Mouse (Mus musculus) stomach, embryonic 16.5 days (tissue): ENCODE results near the gene Rnf5. TPM values are rescaled to one million over a fixed set of nuclear protein-coding genes. Genes with fewer than 3 reads are reported as not detected.

Experiments used
- ATAC-seq: fragments of 200-750 bp; cut with Nextera tagmentation; 2 replicates; pipeline ENCODE4 v1.8.0; 2017; ENCODE audit warnings: moderate number of reproducible peaks, moderate TSS enrichment; ENCODE audit not compliant: insufficient read depth, low FRiP score
- H3K27ac ChIP-seq: fragments of 300-500 bp; sonication (generic); 2 replicates; pipeline ENCODE4 v1.5.1; 2014; ENCODE audit warnings: low read length
- H3K27me3 ChIP-seq: fragments of 300-500 bp; sonication (generic); 2 replicates; pipeline ENCODE4 v1.6.1; 2014; ENCODE audit warnings: low read length, control low read depth, mixed read lengths; ENCODE audit not compliant: control insufficient read depth, insufficient read depth
- H3K36me3 ChIP-seq: fragments of 300-500 bp; sonication (generic); 2 replicates; pipeline ENCODE4 v1.6.1; 2014; ENCODE audit warnings: low read length; ENCODE audit not compliant: control insufficient read depth, insufficient read depth
- H3K4me1 ChIP-seq: fragments of 300-500 bp; sonication (generic); 2 replicates; pipeline ENCODE4 v1.6.1; 2014; ENCODE audit warnings: low read length, control low read depth, mixed read lengths; ENCODE audit not compliant: control insufficient read depth, insufficient read depth
- H3K4me2 ChIP-seq: fragments of 300-500 bp; sonication (generic); 2 replicates; pipeline ENCODE4 v1.6.1; 2014; ENCODE audit warnings: low read depth, low read length, mixed read lengths
- H3K4me3 ChIP-seq: fragments of 300-500 bp; sonication (generic); replicated peaks from 2 replicates; pipeline ENCODE4 v1.5.1; 2014; ENCODE audit warnings: mild to moderate bottlenecking, low read length
- H3K9ac ChIP-seq: fragments of 300-500 bp; sonication (generic); 2 replicates; pipeline ENCODE4 v1.6.1; 2014; ENCODE audit warnings: low read length
- H3K9me3 ChIP-seq: fragments of 300-500 bp; sonication (generic); replicated peaks from 2 replicates; pipeline ENCODE4 v1.6.1; 2016; ENCODE audit warnings: low read length, control low read depth; ENCODE audit not compliant: control insufficient read depth
- WGBS: fragments of 180-500 bp; shearing (Covaris S2); extraction: QIAGEN DNeasy Blood & Tissue Kit; methylation state at CpG from one replicate; pipeline ENCODE4 v1.1.7; 2014; 5-methylcytosine and 5-hydroxymethylcytosine counted together
- polyA plus RNA-seq: library from polyadenylated mRNA; unstranded; fragments of >200 nt; fragmentation: Nextera tagmentation; extraction: Ambion mirVana; gene quantifications from 2 replicates; pipeline ENCODE4 v1.2.1, GENCODE M21; 2015

Rnf5 gene
- polyA plus RNA-seq, 1 experiment from 2014 or later = 141 TPM

DNA sequence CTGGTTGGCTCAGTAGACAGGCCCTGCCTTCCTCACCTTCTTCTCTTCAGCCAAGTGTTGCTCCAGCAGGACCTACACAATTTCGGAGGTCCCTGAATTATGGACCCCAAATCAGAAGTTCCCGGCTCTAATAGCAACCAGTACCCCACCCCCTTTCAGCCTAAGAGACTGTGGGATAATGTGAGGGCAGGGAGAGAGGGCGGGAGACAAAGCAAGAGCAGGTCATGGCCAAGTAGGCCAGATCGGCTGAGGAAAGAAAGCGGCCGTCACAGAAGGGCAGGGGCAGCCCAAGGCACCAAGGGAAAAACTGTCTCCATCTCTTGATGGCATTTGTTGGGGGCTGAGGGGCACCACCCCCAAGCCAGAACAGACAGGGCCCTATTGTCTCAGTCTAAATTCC lies 12.4 kb upstream of the Rnf5 start, which contains the start of gene Egfl8:
Egfl8 (minus strand) TSS at position 101 of the 400 bp plus-strand sequence.
- Histone ChIP-seq H3K4me2 (no peak within 1 kb of the TSS), H3K4me3 (no peak within 1 kb of the TSS), H3K9me3 (no peaks in the 10 kb centered on the region), H3K4me1 (no peaks in the 10 kb centered on the region), H3K27me3 (no peaks in the 10 kb centered on the region), H3K9ac (0 out of 2 replicates have a peak within 1 kb of the TSS, but pooled peaks have one; percentile 35), H3K36me3 (peaks cover 20% of the 10 kb centered on the region), H3K27ac (no peak within 1 kb of the TSS; the same call in 1 of the 2 replicates)
- 75% methylated on average over 6 of the region's 6 CpGs for WGBS
- no peak for ATAC-seq

GRCm38 (mm10) chr17:34613830-34614229 lies 10.3 kb upstream of the Rnf5 start:
- no peak overlapping the region for H3K4me2 ChIP-seq
- H3K27me3 ChIP-seq = no peaks in the 10 kb centered on the region
- no peaks in the 10 kb centered on the region for H3K9me3 ChIP-seq
- no peak for ATAC-seq
- no peak overlapping the region for H3K27ac ChIP-seq
- no peak overlapping the region for H3K4me3 ChIP-seq
- no peak overlapping the region for H3K9ac ChIP-seq
- H3K36me3 ChIP-seq = peaks cover 11% of the 10 kb centered on the region; the same call in 1 of the 2 replicates
- 94% methylated on average over 10 of the region's 10 CpGs for WGBS
- no peaks in the 10 kb centered on the region for H3K4me1 ChIP-seq

- H3K4me3 ChIP-seq = no peak overlapping the region
- WGBS = 84% methylated on average over 11 of the region's 11 CpGs
Observed at GRCm38 (mm10) chr17:34613054-34613645, 9.7 kb upstream of the Rnf5 start.

DNA sequence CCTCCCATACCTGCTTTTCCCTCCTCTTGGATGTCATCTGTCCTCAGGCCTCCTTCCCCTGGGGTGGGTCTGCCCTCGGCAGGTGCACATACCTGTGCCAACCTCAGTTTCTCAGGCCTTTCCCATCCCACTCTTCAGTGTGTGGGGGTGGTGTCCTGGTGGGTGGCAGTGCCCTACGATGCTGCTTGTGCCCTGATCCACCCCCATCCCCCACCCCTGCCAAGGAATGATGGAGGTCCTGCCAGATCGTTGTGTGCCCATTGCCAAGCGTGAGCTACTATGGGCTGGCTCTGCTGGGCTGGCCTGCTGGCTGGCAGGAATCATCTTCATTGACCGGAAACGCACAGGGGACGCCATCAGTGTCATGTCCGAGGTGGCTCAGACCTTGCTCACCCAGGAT lies 7.6 kb upstream of the Rnf5 start:
- peaks cover 11% of the 10 kb centered on the region; the same call in 1 of the 2 replicates for H3K36me3 ChIP-seq
- WGBS = 94% methylated on average over 8 of the region's 8 CpGs
- H3K4me1 ChIP-seq = peaks cover 11% of the 10 kb centered on the region

More at GRCm38 (mm10) chr17:34613054-34613645, 9.7 kb upstream of the Rnf5 start:
- Histone ChIP-seq H3K27ac (no peak overlapping the region), H3K4me2 (no peak overlapping the region), H3K9ac (no peak overlapping the region), H3K36me3 (peaks cover 11% of the 10 kb centered on the region; the same call in 1 of the 2 replicates), H3K27me3 (no peaks in the 10 kb centered on the region), H3K9me3 (no peaks in the 10 kb centered on the region), H3K4me1 (0 out of 2 replicates have a peak, but pooled peaks cover 5% of the 10 kb centered on the region)
- ATAC-seq = no peak

DNA sequence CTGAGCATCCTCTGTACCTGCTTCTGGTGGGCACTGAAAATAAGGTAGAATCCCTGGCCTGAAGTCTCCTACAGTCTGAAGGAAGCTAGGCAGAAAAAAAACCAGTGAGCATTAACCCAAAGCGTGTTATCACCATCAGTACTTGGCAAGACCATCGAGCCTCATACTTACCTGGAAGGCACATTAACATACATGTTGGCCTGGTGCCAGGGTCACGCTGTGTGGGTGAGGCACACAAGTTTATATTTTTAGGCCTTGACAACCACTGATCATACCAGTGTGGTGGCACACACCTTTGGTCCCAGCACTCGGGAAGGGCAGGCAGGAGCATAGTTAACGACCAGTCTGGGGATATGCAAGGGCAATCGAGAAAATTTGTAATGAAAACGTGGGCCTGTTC lies 4.5 kb upstream of the Rnf5 start:
- ATAC-seq = no peak
- H3K4me1 ChIP-seq = peaks cover 21% of the 10 kb centered on the region
- 78% methylated on average over 7 of the region's 7 CpGs for WGBS
- H3K4me3 ChIP-seq = no peak overlapping the region
- H3K36me3 ChIP-seq = 0 out of 2 replicates have a peak, but pooled peaks cover 11% of the 10 kb centered on the region
- peak overlapping the region; percentile 16; the same call in 1 of the 2 replicates for H3K27ac ChIP-seq
- no peaks in the 10 kb centered on the region for H3K27me3 ChIP-seq
- H3K9ac ChIP-seq = 0 out of 2 replicates have a peak overlapping the region, but pooled peaks have one; percentile 28
- no peak overlapping the region for H3K4me2 ChIP-seq
- no peaks in the 10 kb centered on the region for H3K9me3 ChIP-seq

More for the DNA sequence above, 7.6 kb upstream of the Rnf5 start:
- Histone ChIP-seq H3K27me3 (no peaks in the 10 kb centered on the region), H3K9me3 (no peaks in the 10 kb centered on the region), H3K4me3 (no peak overlapping the region), H3K9ac (no peak overlapping the region), H3K27ac (no peak overlapping the region), H3K4me2 (no peak overlapping the region)
- no peak for ATAC-seq

- H3K27ac ChIP-seq = peak overlapping the region; percentile 96
- peaks cover 32% of the 10 kb centered on the region for H3K4me1 ChIP-seq
- no peaks in the 10 kb centered on the region for H3K27me3 ChIP-seq
- no peak for ATAC-seq
- 8% methylated on average over 32 of the region's 32 CpGs for WGBS
- H3K4me3 ChIP-seq = peak overlapping the region; percentile 89
- H3K4me2 ChIP-seq = peak overlapping the region; percentile 92
- no peaks in the 10 kb centered on the region for H3K9me3 ChIP-seq
- peak overlapping the region; percentile 96 for H3K9ac ChIP-seq
- no peaks in the 10 kb centered on the region for H3K36me3 ChIP-seq
Observed at GRCm38 (mm10) chr17:34606186-34607039, 2.9 kb upstream of the Rnf5 start.

DNA sequence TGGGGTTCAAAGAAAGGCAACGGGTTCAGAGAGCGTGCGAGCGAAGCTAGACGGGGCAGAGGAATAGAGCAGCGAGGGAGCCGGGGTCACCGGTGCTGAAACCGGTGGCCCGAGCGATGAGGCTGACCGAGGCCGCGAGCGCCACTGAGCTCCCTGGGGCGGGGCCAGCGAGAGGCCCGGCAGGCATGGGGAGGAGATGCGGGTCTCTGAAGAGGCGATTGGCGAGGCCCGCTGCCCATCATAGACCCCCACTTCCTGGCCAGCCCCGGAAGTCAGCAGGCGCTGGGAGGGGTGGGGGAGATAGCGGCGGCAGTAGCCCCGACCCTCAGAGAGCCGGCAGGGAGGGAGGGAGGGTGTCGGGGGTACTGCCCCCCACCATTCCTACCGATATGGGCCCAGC lies 2.1 kb upstream of the Rnf5 start:
- Histone ChIP-seq H3K9ac (peak overlapping the region; percentile 96), H3K4me2 (peak overlapping the region; percentile 92), H3K4me3 (peak overlapping the region; percentile 89), H3K36me3 (peaks cover 3% of the 10 kb centered on the region; the same call in 1 of the 2 replicates), H3K27me3 (no peaks in the 10 kb centered on the region), H3K4me1 (peaks cover 32% of the 10 kb centered on the region), H3K9me3 (no peaks in the 10 kb centered on the region), H3K27ac (peak overlapping the region; percentile 96)
- peak; percentile 51 for ATAC-seq
- 1% methylated on average over 30 of the region's 30 CpGs for WGBS

DNA sequence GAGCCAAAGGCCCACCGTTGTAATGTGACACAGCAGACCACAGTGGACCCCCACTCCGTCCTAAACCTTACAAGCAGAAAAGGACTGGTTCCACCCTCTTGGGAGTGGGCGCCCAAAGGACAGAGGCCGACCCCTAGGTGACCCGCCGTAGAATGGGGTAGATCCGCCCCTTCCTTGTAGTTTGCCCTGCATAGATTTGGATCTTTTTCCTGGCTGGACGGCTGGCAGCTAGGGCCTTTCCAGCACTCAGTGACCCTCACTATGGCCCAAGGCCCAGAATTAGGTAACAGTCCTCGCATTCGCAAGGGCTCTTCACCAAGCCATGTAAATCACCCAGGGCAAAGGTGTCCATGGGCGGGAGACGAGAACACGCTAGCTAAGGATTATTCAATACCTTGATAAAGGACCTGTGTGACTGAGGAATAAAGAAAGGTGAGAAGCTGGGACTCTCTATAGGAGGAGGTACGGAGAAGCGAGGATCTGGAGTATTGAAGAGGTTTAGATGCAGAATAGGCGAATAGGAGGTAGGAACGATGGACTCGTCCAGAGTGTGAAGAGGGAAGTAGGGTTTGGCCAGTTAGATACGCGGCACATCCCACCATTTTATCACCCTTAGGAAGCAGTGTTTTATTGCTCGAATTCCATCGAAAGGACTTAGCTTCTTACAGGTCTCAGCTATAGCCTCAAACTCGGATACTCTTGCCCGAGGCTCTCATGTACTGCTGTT lies 1.2 kb upstream of the Rnf5 start:
- no peak for ATAC-seq

More for the DNA sequence above, 1.2 kb upstream of the Rnf5 start:
- Histone ChIP-seq H3K4me1 (peaks cover 32% of the 10 kb centered on the region), H3K27ac (peak overlapping the region; percentile 96), H3K9ac (peak overlapping the region; percentile 96), H3K36me3 (peaks cover 8% of the 10 kb centered on the region; the same call in 1 of the 2 replicates), H3K4me3 (peak overlapping the region; percentile 89), H3K27me3 (no peaks in the 10 kb centered on the region), H3K4me2 (peak overlapping the region; percentile 92), H3K9me3 (no peaks in the 10 kb centered on the region)
- 13% methylated on average over 24 of the region's 24 CpGs for WGBS
